Mouse (Mus musculus): ENCODE measurements around the gene Mrm3. TPM values are rescaled to one million over a fixed set of nuclear protein-coding genes. Genes with fewer than 3 reads are reported as not detected.

The Mrm3 gene
- polyA plus RNA-seq, 1 experiment from 2014 or later: 19.5 TPM

- peak; percentile 89 for DNase-seq (ENCODE audit: low spot score, missing footprints)
- no peak overlapping the region for H3K4me2 ChIP-seq
- peak overlapping the region; percentile 4 for H3K9ac ChIP-seq (ENCODE audit: low read length)
- H3K4me1 ChIP-seq (ENCODE audit: control insufficient read depth, insufficient read depth, low read length): peaks cover 53% of the 10 kb centered on the region
- H3K27me3 ChIP-seq (ENCODE audit: control insufficient read depth, insufficient read depth, low read length): no peaks in the 10 kb centered on the region
- H3K36me3 ChIP-seq (ENCODE audit: control insufficient read depth, insufficient read depth, low read length): no peaks in the 10 kb centered on the region
- no peak overlapping the region for H3K4me3 ChIP-seq (ENCODE audit: low read depth, low read length)
- WGBS: 33% methylated on average over 10 of the region's 10 CpGs
- H3K9me3 ChIP-seq (ENCODE audit: control insufficient read depth, low read length): no peaks in the 10 kb centered on the region
- H3K27ac ChIP-seq (ENCODE audit: low read depth, low read length): peak overlapping the region; percentile 80
- ATAC-seq (ENCODE audit: low FRiP score): peak; percentile 79
Measured at GRCm38 (mm10) chr11:76260208-76261050, 16.9 kb downstream of the Mrm3 start.

GRCm38 (mm10) chr11:76261224-76261623, 17.7 kb downstream of the Mrm3 start:
- peak; percentile 83 for DNase-seq (ENCODE audit: low spot score, missing footprints)
- Histone ChIP-seq H3K36me3 (ENCODE audit: control insufficient read depth, insufficient read depth, low read length) (no peaks in the 10 kb centered on the region), H3K9ac (ENCODE audit: low read length) (no peak overlapping the region), H3K4me3 (ENCODE audit: low read depth, low read length) (no peak overlapping the region), H3K27me3 (ENCODE audit: control insufficient read depth, insufficient read depth, low read length) (no peaks in the 10 kb centered on the region), H3K9me3 (ENCODE audit: control insufficient read depth, low read length) (no peaks in the 10 kb centered on the region), H3K4me1 (ENCODE audit: control insufficient read depth, insufficient read depth, low read length) (peaks cover 56% of the 10 kb centered on the region), H3K4me2 (no peak overlapping the region), H3K27ac (ENCODE audit: low read depth, low read length) (peak overlapping the region; percentile 80)
- 68% methylated on average over 12 of the region's 12 CpGs for WGBS
- ATAC-seq (ENCODE audit: low FRiP score): no peak

GRCm38 (mm10) chr11:76262611-76263351, 19.3 kb downstream of the Mrm3 start:
- Histone ChIP-seq H3K36me3 (ENCODE audit: control insufficient read depth, insufficient read depth, low read length) (no peaks in the 10 kb centered on the region), H3K9ac (ENCODE audit: low read length) (peak overlapping the region; percentile 61), H3K4me1 (ENCODE audit: control insufficient read depth, insufficient read depth, low read length) (peaks cover 70% of the 10 kb centered on the region), H3K4me2 (peak overlapping the region; percentile 25), H3K4me3 (ENCODE audit: low read depth, low read length) (no peak overlapping the region), H3K27ac (ENCODE audit: low read depth, low read length) (peak overlapping the region; percentile 84), H3K27me3 (ENCODE audit: control insufficient read depth, insufficient read depth, low read length) (no peaks in the 10 kb centered on the region), H3K9me3 (ENCODE audit: control insufficient read depth, low read length) (no peaks in the 10 kb centered on the region)
- ATAC-seq (ENCODE audit: low FRiP score) (peak; percentile 76), DNase-seq (ENCODE audit: low spot score, missing footprints) (peak; percentile 94)
- whole genome bisulfite sequencing: 10% methylated on average over 19 of the region's 19 CpGs

- DNase-seq (ENCODE audit: low spot score, missing footprints): no peak
- no peaks in the 10 kb centered on the region for H3K9me3 ChIP-seq (ENCODE audit: control insufficient read depth, low read length)
- ATAC-seq (ENCODE audit: low FRiP score): no peak
- H3K36me3 ChIP-seq (ENCODE audit: control insufficient read depth, insufficient read depth, low read length): no peaks in the 10 kb centered on the region; the same call in 1 of the 2 replicates
- peak overlapping the region; percentile 94 for H3K27ac ChIP-seq (ENCODE audit: low read depth, low read length)
- peak overlapping the region; percentile 55 for H3K9ac ChIP-seq (ENCODE audit: low read length)
- 22% methylated on average over 7 of the region's 7 CpGs for WGBS
- peaks cover 51% of the 10 kb centered on the region for H3K4me1 ChIP-seq (ENCODE audit: control insufficient read depth, insufficient read depth, low read length)
- H3K27me3 ChIP-seq (ENCODE audit: control insufficient read depth, insufficient read depth, low read length): no peaks in the 10 kb centered on the region
- no peak overlapping the region for H3K4me3 ChIP-seq (ENCODE audit: low read depth, low read length)
- H3K4me2 ChIP-seq: no peak overlapping the region
Measured at GRCm38 (mm10) chr11:76267550-76267949, 24.0 kb downstream of the Mrm3 start.

GRCm38 (mm10) chr11:76268001-76268459, 24.5 kb downstream of the Mrm3 start:
- no peak overlapping the region for H3K4me3 ChIP-seq (ENCODE audit: low read depth, low read length)
- H3K9me3 ChIP-seq (ENCODE audit: control insufficient read depth, low read length): no peaks in the 10 kb centered on the region
- peaks cover 46% of the 10 kb centered on the region for H3K4me1 ChIP-seq (ENCODE audit: control insufficient read depth, insufficient read depth, low read length)
- WGBS: 7% methylated on average over 5 of the region's 5 CpGs
- H3K27ac ChIP-seq (ENCODE audit: low read depth, low read length): peak overlapping the region; percentile 94
- DNase-seq (ENCODE audit: low spot score, missing footprints) (peak; percentile 92), ATAC-seq (ENCODE audit: low FRiP score) (peak; percentile 64)
- peak overlapping the region; percentile 9; the same call in 1 of the 2 replicates for H3K4me2 ChIP-seq
- no peaks in the 10 kb centered on the region for H3K27me3 ChIP-seq (ENCODE audit: control insufficient read depth, insufficient read depth, low read length)
- H3K36me3 ChIP-seq (ENCODE audit: control insufficient read depth, insufficient read depth, low read length): no peaks in the 10 kb centered on the region; the same call in 1 of the 2 replicates
- peak overlapping the region; percentile 55 for H3K9ac ChIP-seq (ENCODE audit: low read length)

GRCm38 (mm10) chr11:76268521-76269065, 25.1 kb downstream of the Mrm3 start:
- Histone ChIP-seq H3K9ac (ENCODE audit: low read length) (peak overlapping the region; percentile 55), H3K9me3 (ENCODE audit: control insufficient read depth, low read length) (no peaks in the 10 kb centered on the region), H3K4me3 (ENCODE audit: low read depth, low read length) (no peak overlapping the region), H3K27me3 (ENCODE audit: control insufficient read depth, insufficient read depth, low read length) (no peaks in the 10 kb centered on the region), H3K27ac (ENCODE audit: low read depth, low read length) (peak overlapping the region; percentile 94), H3K4me1 (ENCODE audit: control insufficient read depth, insufficient read depth, low read length) (peaks cover 40% of the 10 kb centered on the region), H3K36me3 (ENCODE audit: control insufficient read depth, insufficient read depth, low read length) (no peaks in the 10 kb centered on the region; the same call in 1 of the 2 replicates), H3K4me2 (peak overlapping the region; percentile 9; the same call in 1 of the 2 replicates)
- ATAC-seq (ENCODE audit: low FRiP score) (peak; percentile 36; the same call in 1 of the 2 replicates), DNase-seq (ENCODE audit: low spot score, missing footprints) (peak; percentile 91)
- WGBS: 47% methylated on average over 6 of the region's 6 CpGs

GRCm38 (mm10) chr11:76272440-76272839, 28.9 kb downstream of the Mrm3 start:
- Histone ChIP-seq H3K36me3 (ENCODE audit: control insufficient read depth, insufficient read depth, low read length) (no peaks in the 10 kb centered on the region; the same call in 1 of the 2 replicates), H3K27me3 (ENCODE audit: control insufficient read depth, insufficient read depth, low read length) (no peaks in the 10 kb centered on the region), H3K27ac (ENCODE audit: low read depth, low read length) (no peak overlapping the region), H3K4me1 (ENCODE audit: control insufficient read depth, insufficient read depth, low read length) (peaks cover 19% of the 10 kb centered on the region), H3K9ac (ENCODE audit: low read length) (no peak overlapping the region), H3K4me2 (no peak overlapping the region), H3K9me3 (ENCODE audit: control insufficient read depth, low read length) (no peaks in the 10 kb centered on the region), H3K4me3 (ENCODE audit: low read depth, low read length) (no peak overlapping the region)
- DNase-seq (ENCODE audit: low spot score, missing footprints): no peak
- no peak for ATAC-seq (ENCODE audit: low FRiP score)
- 80% methylated on average over 4 of the region's 4 CpGs for WGBS

- DNase-seq (ENCODE audit: low spot score, missing footprints) (peak; percentile 83), ATAC-seq (ENCODE audit: low FRiP score) (no peak)
Measured at GRCm38 (mm10) chr11:76278960-76279852, 35.7 kb downstream of the Mrm3 start.

More at GRCm38 (mm10) chr11:76278960-76279852, 35.7 kb downstream of the Mrm3 start:
- Histone ChIP-seq H3K4me3 (ENCODE audit: low read depth, low read length) (no peak overlapping the region), H3K4me1 (ENCODE audit: control insufficient read depth, insufficient read depth, low read length) (no peaks in the 10 kb centered on the region), H3K4me2 (no peak overlapping the region), H3K27ac (ENCODE audit: low read depth, low read length) (no peak overlapping the region), H3K9me3 (ENCODE audit: control insufficient read depth, low read length) (no peaks in the 10 kb centered on the region), H3K36me3 (ENCODE audit: control insufficient read depth, insufficient read depth, low read length) (no peaks in the 10 kb centered on the region), H3K27me3 (ENCODE audit: control insufficient read depth, insufficient read depth, low read length) (no peaks in the 10 kb centered on the region), H3K9ac (ENCODE audit: low read length) (no peak overlapping the region)
- WGBS: 58% methylated on average over 14 of the region's 14 CpGs
